Mouse (Mus musculus): Measurements from ENCODE around the gene Orm3. TPM values are rescaled to one million over a fixed set of nuclear protein-coding genes. Genes with fewer than 3 reads are reported as not detected.

Gene Orm3
- total and polyA plus RNA-seq, 3 experiments: 0.30 TPM; not detected in 2

DNA sequence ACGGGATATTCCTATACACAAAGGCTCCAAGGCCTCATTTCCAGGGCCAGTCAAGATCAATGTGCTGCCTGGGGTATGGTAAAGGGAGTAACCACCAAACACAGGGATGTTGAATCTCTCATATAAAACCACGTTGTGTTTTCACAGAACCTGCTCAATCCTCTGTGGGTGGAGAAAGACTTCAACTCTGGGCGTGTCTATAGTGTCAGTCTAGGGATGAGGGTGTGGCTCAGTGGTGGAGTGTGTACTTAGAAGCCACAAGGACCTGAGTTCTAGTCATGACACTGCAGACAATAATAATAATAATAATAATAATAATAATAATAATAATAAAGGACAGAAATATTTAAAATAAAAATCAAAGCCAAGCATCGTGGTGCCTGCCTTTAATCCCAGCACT is 28.3 kb downstream of the Orm3 start (continued):
- TF ChIP-seq MYC (IDR thresholded peaks at IDR 0.05; ENCODE audit: low read depth, low read length): no peak
- no peak for TF ChIP-seq ZMIZ1 (IDR thresholded peaks at IDR 0.05; ENCODE audit: low read depth, low read length)

DNA sequence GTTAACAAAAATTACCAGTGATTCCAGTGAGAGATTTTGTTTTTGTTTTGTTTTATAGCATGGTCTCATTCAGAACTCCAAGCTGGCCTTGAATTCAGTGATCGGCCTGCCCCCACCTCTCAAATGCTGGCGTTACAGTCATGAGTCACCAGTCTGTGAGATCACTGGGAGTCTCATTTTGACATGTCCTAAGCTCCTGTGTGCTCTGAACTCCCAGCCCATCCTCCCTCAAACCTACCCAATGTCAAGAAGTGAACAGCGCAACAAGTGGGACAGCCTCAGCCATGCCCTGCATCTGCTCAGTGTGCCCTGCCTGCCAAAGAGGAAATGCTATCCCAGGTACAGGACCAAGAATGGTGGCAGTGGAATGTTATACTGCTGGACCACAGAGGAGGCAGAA is 29.3 kb downstream of the Orm3 start:
- in situ Hi-C loops (cut with MboI; ENCODE audit: low pct_ligation_motif_present, low pct_unique_long_range_greater_than_20kb, low sequenced_read_pairs): no loop called here
- peak; percentile 72 for DNase-seq (ENCODE audit: extremely low read depth)
- peak overlapping the region; percentile 71 for H3K4me2 ChIP-seq (ENCODE audit: insufficient read depth, low read depth, poor library complexity, severe bottlenecking)
- H3K9me3 ChIP-seq (replicated peaks; ENCODE audit: low read length): no peaks in the 10 kb centered on the region
- peaks cover 21% of the 10 kb centered on the region for H3K79me2 ChIP-seq (replicated peaks; ENCODE audit: control insufficient read depth, extremely low read depth, insufficient read depth, poor library complexity, severe bottlenecking)
- peaks cover 74 to 90% of the 10 kb centered on the region in 2 experiments for H3K36me3 ChIP-seq (replicated peaks in 1 of 2; ENCODE audit: control insufficient read depth in 1 of 2, insufficient read depth in 1 of 2, low read length in 1 of 2)
- H3K4me1 ChIP-seq (ENCODE audit: control insufficient read depth in 1 of 2, insufficient read depth in 2 of 2): peaks cover 38 to 66% of the 10 kb centered on the region in 2 experiments
- H3K27ac ChIP-seq (ENCODE audit: insufficient read depth, low read depth): peak overlapping the region; percentile 99
- H3K4me3 ChIP-seq (replicated peaks in 1 of 3; ENCODE audit: low read depth in 2 of 3, low read length in 2 of 3, poor library complexity in 1 of 3): peak overlapping the region in 2 of 3 experiments; percentile 34 to 46
- peak overlapping the region; percentile 27 for H3K9ac ChIP-seq (ENCODE audit: insufficient read depth, low read depth)
- H3K27me3 ChIP-seq (replicated peaks): no peaks in the 10 kb centered on the region
- TF ChIP-seq JUN (IDR thresholded peaks at IDR 0.05; ENCODE audit: insufficient read depth, low read depth, low read length) (peak; percentile 84), NRF1 (IDR thresholded peaks at IDR 0.05; ENCODE audit: low read depth, low read length) (peak; percentile 38; the same call in 1 of the 2 replicates), E2F4 (IDR thresholded peaks at IDR 0.05; ENCODE audit: insufficient replicate concordance, low read depth, low read length) (no peak), MAX (IDR thresholded peaks at IDR 0.05; ENCODE audit: low read length) (peak; percentile 13; the same call in 1 of the 2 replicates), MEF2A (IDR thresholded peaks at IDR 0.05; ENCODE audit: borderline replicate concordance, low read depth, low read length) (peak; percentile 27; the same call in 1 of the 2 replicates), KAT2A (IDR thresholded peaks at IDR 0.05; ENCODE audit: insufficient replicate concordance, low read length) (no peak), HCFC1 (IDR thresholded peaks at IDR 0.05; ENCODE audit: low read depth, low read length) (peak; percentile 25; the same call in 1 of the 2 replicates), CTCF (conservative IDR thresholded peaks at IDR 0.05 in 1 of 2, IDR thresholded peaks at IDR 0.05 in 1 of 2; ENCODE audit: low read depth in 2 of 2, low read length in 2 of 2) (no peak), MAZ (IDR thresholded peaks at IDR 0.05; ENCODE audit: low read depth, low read length) (peak; percentile 94), USF2 (conservative IDR thresholded peaks at IDR 0.05; ENCODE audit: low read depth, low read length) (no peak), IRF4 (IDR thresholded peaks at IDR 0.05; ENCODE audit: low read depth, low read length) (peak; percentile 92; the same call in 1 of the 2 replicates), POLR2A (IDR thresholded peaks at IDR 0.05; ENCODE audit: low read depth, low read length) (no peak), ZKSCAN1 (IDR thresholded peaks at IDR 0.05; ENCODE audit: borderline replicate concordance, low read depth, low read length) (no peak), MAFK (IDR thresholded peaks at IDR 0.05; ENCODE audit: insufficient replicate concordance, low read length) (0 out of 2 replicates have a peak, but pooled peaks have one; percentile 24), SIN3A (IDR thresholded peaks at IDR 0.05; ENCODE audit: low read length) (peak; percentile 45; the same call in 1 of the 2 replicates), BHLHE40 (IDR thresholded peaks at IDR 0.05; ENCODE audit: low read depth, low read length) (peak; percentile 60), TCF12 (IDR thresholded peaks at IDR 0.05; ENCODE audit: low read depth, low read length) (peak; percentile 63; the same call in 1 of the 2 replicates), MXI1 (IDR thresholded peaks at IDR 0.05; ENCODE audit: low read depth, low read length) (peak; percentile 64), CHD2 (IDR thresholded peaks at IDR 0.05; ENCODE audit: low read length) (peak; percentile 71), ZMIZ1 (IDR thresholded peaks at IDR 0.05; ENCODE audit: low read depth, low read length) (no peak), ETS1 (conservative IDR thresholded peaks at IDR 0.05; ENCODE audit: low read depth, low read length) (peak; percentile 79), POLR2AphosphoS2 (IDR thresholded peaks at IDR 0.05; ENCODE audit: low read depth, low read length) (no peak), SMC3 (IDR thresholded peaks at IDR 0.05; ENCODE audit: low read depth, low read length) (no peak; the same call in 1 of the 2 replicates), EP300 (IDR thresholded peaks at IDR 0.05; ENCODE audit: low read length) (peak; percentile 69), CHD1 (IDR thresholded peaks at IDR 0.05; ENCODE audit: low read depth, low read length) (peak; percentile 23; the same call in 1 of the 2 replicates), JUND (conservative IDR thresholded peaks at IDR 0.05; ENCODE audit: low read depth, low read length) (peak; percentile 80), ELF1 (IDR thresholded peaks at IDR 0.05; ENCODE audit: low read depth, low read length) (no peak), RAD21 (IDR thresholded peaks at IDR 0.05; ENCODE audit: low read depth, low read length) (no peak; the same call in none of the 2 replicates), NELFE (IDR thresholded peaks at IDR 0.05; ENCODE audit: low read depth, low read length) (peak; percentile 39; the same call in 1 of the 2 replicates), UBTF (IDR thresholded peaks at IDR 0.05; ENCODE audit: low read depth, low read length) (no peak)
- dilution Hi-C loops (cut with MboI; ENCODE audit: extremely low pct_ligation_motif_present, extremely low pct_unique_long_range_greater_than_20kb, low sequenced_read_pairs): no loop called here

Data from CH12.LX (cell line).